Mouse (Mus musculus) CD4-positive helper T cell, adult 2 months (primary cell): ENCODE results near the gene Fxn.

Experiments used
- DNase-seq: peaks from one replicate; pipeline ENCODE4 v3.0.0-alpha.2; 2012; ENCODE audit warnings: low read depth, missing footprints, low spot score

Fxn gene

GRCm38 (mm10) chr19:24280601-24281228 lies at the start of gene Fxn:
TSS of gene Fxn (minus strand) at chr19:24280605.
- DNase-seq: peak; percentile 80

GRCm38 (mm10) chr19:24327921-24328320 lies 47.5 kb upstream of the Fxn start:
- DNase-seq: no peak

- DNase-seq: no peak
Observed at GRCm38 (mm10) chr19:24326969-24327368, 46.6 kb upstream of the Fxn start.

- DNase-seq: no peak
Observed at GRCm38 (mm10) chr19:24325692-24326091, 45.3 kb upstream of the Fxn start.

GRCm38 (mm10) chr19:24323841-24324613 lies 43.6 kb upstream of the Fxn start:
- no peak for DNase-seq

- DNase-seq: no peak
Observed at GRCm38 (mm10) chr19:24321900-24322311, 41.5 kb upstream of the Fxn start.

GRCm38 (mm10) chr19:24321211-24321899 lies 41.0 kb upstream of the Fxn start:
- DNase-seq: no peak

GRCm38 (mm10) chr19:24318172-24318571 lies 37.8 kb upstream of the Fxn start:
- no peak for DNase-seq

- no peak for DNase-seq
Observed at GRCm38 (mm10) chr19:24317731-24318130, 37.3 kb upstream of the Fxn start.

GRCm38 (mm10) chr19:24317038-24317591 lies 36.7 kb upstream of the Fxn start:
- no peak for DNase-seq

GRCm38 (mm10) chr19:24316060-24316725 lies 35.8 kb upstream of the Fxn start:
- no peak for DNase-seq

GRCm38 (mm10) chr19:24315234-24315633 lies 34.8 kb upstream of the Fxn start:
- DNase-seq: no peak

GRCm38 (mm10) chr19:24314676-24315075 lies 34.3 kb upstream of the Fxn start:
- DNase-seq: no peak

- no peak for DNase-seq
Observed at GRCm38 (mm10) chr19:24312556-24313342, 32.3 kb upstream of the Fxn start.

- no peak for DNase-seq
Observed at GRCm38 (mm10) chr19:24312046-24312445, 31.6 kb upstream of the Fxn start.

- no peak for DNase-seq
Observed at GRCm38 (mm10) chr19:24308305-24308705, 27.9 kb upstream of the Fxn start.

- no peak for DNase-seq
Observed at GRCm38 (mm10) chr19:24307271-24308221, 27.1 kb upstream of the Fxn start.

GRCm38 (mm10) chr19:24306351-24306750 lies 25.9 kb upstream of the Fxn start:
- no peak for DNase-seq

GRCm38 (mm10) chr19:24302198-24302597 lies 21.8 kb upstream of the Fxn start:
- no peak for DNase-seq

- DNase-seq: no peak
Observed at GRCm38 (mm10) chr19:24301768-24302148, 21.4 kb upstream of the Fxn start.
